Mouse (Mus musculus): ENCODE data around the gene Thoc6. TPM values are rescaled to one million over a fixed set of nuclear protein-coding genes. Genes with fewer than 3 reads are reported as not detected.

Thoc6 gene
- total and polyA plus RNA-seq, 3 experiments: 21.6 to 79.7 (median 44.7) TPM

- DNase-seq (ENCODE audit: low spot score) (no peak), ATAC-seq (ENCODE audit: extremely low read depth, insufficient number of reproducible peaks, low FRiP score, poor library complexity, severe bottlenecking) (no peak)
- Histone ChIP-seq H3K27me3 (ENCODE audit: insufficient read depth, low read length) (peaks cover 40% of the 10 kb centered on the region), H3K4me3 (ENCODE audit: low read depth, low read length) (no peak overlapping the region), H3K36me3 (replicated peaks) (no peaks in the 10 kb centered on the region), H3K4me1 (ENCODE audit: insufficient read depth, low read depth, low read length) (peaks cover 2% of the 10 kb centered on the region; the same call in 1 of the 2 replicates), H3K9me3 (replicated peaks) (no peaks in the 10 kb centered on the region)
- TF ChIP-seq TAL1 (conservative IDR thresholded peaks at IDR 0.05; ENCODE audit: low read depth, low read length): no peak
- no peak for TF ChIP-seq POLR2AphosphoS5 (IDR thresholded peaks at IDR 0.05; ENCODE audit: insufficient replicate concordance, low read depth, low read length)
- TF ChIP-seq CTCF (IDR thresholded peaks at IDR 0.05; ENCODE audit: low read depth, low read length): no peak
- no peak for TF ChIP-seq GATA1 (IDR thresholded peaks at IDR 0.05; ENCODE audit: borderline replicate concordance, low read length)
- TF ChIP-seq GATA2 (IDR thresholded peaks at IDR 0.05; ENCODE audit: borderline replicate concordance, low read depth, low read length): no peak
Measured at GRCm38 (mm10) chr17:23705525-23706104, 31.9 kb upstream of the Thoc6 start.

GRCm38 (mm10) chr17:23704741-23705140 is 31.1 kb upstream of the Thoc6 start:
- TF ChIP-seq CTCF (IDR thresholded peaks at IDR 0.05; ENCODE audit: low read depth, low read length) (no peak), GATA1 (IDR thresholded peaks at IDR 0.05; ENCODE audit: borderline replicate concordance, low read length) (no peak), GATA2 (IDR thresholded peaks at IDR 0.05; ENCODE audit: borderline replicate concordance, low read depth, low read length) (no peak), TAL1 (conservative IDR thresholded peaks at IDR 0.05; ENCODE audit: low read depth, low read length) (no peak), POLR2AphosphoS5 (IDR thresholded peaks at IDR 0.05; ENCODE audit: insufficient replicate concordance, low read depth, low read length) (no peak)
- ATAC-seq (ENCODE audit: extremely low read depth, insufficient number of reproducible peaks, low FRiP score, poor library complexity, severe bottlenecking) (no peak), DNase-seq (ENCODE audit: low spot score) (no peak)
- Histone ChIP-seq H3K4me3 (ENCODE audit: low read depth, low read length) (no peak overlapping the region), H3K36me3 (replicated peaks) (no peaks in the 10 kb centered on the region), H3K9me3 (replicated peaks) (no peaks in the 10 kb centered on the region), H3K27me3 (ENCODE audit: insufficient read depth, low read length) (peaks cover 39% of the 10 kb centered on the region), H3K4me1 (ENCODE audit: insufficient read depth, low read depth, low read length) (peaks cover 9% of the 10 kb centered on the region)

- ATAC-seq (ENCODE audit: extremely low read depth, insufficient number of reproducible peaks, low FRiP score, poor library complexity, severe bottlenecking): no peak
- no peaks in the 10 kb centered on the region for H3K9me3 ChIP-seq (replicated peaks)
- H3K4me3 ChIP-seq (ENCODE audit: low read depth, low read length): no peak overlapping the region
- no peak for DNase-seq (ENCODE audit: low spot score)
- no peaks in the 10 kb centered on the region for H3K36me3 ChIP-seq (replicated peaks)
- no peak for TF ChIP-seq POLR2AphosphoS5 (IDR thresholded peaks at IDR 0.05; ENCODE audit: insufficient replicate concordance, low read depth, low read length)
- H3K4me1 ChIP-seq (ENCODE audit: insufficient read depth, low read depth, low read length): peaks cover 17% of the 10 kb centered on the region
- peaks cover 49% of the 10 kb centered on the region for H3K27me3 ChIP-seq (ENCODE audit: insufficient read depth, low read length)
Measured at GRCm38 (mm10) chr17:23703301-23703700, 29.6 kb upstream of the Thoc6 start.

DNA sequence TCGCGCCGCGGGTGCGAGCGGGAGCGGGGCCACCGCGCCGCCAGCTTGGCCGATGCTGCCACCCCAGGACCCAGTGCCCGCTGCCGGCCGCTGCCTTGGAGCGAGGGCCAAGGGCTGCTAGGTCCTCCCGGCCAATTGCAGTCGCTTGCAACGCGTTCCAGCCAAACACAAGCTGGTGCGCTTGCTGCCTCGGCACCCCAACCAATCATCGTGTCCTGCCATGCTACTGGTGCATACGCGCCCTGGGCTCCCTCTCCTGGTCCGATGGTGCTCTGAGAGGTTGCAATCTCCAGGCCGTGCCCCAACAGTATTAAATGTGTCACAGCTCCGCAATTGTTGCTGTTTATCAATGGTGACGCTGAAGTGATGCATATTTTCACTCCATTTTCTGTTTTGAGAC is 26.4 kb upstream of the Thoc6 start:
- DNase-seq (ENCODE audit: low spot score) (peak; percentile 89), ATAC-seq (ENCODE audit: extremely low read depth, insufficient number of reproducible peaks, low FRiP score, poor library complexity, severe bottlenecking) (peak; percentile 100)
- Histone ChIP-seq H3K9me3 (replicated peaks) (no peaks in the 10 kb centered on the region), H3K4me3 (ENCODE audit: low read depth, low read length) (peak overlapping the region; percentile 75), H3K27me3 (ENCODE audit: insufficient read depth, low read length) (peaks cover 62% of the 10 kb centered on the region), H3K36me3 (replicated peaks) (no peaks in the 10 kb centered on the region), H3K4me1 (ENCODE audit: insufficient read depth, low read depth, low read length) (peaks cover 16% of the 10 kb centered on the region)
- TF ChIP-seq GATA2 (IDR thresholded peaks at IDR 0.05; ENCODE audit: borderline replicate concordance, low read depth, low read length) (no peak), GATA1 (IDR thresholded peaks at IDR 0.05; ENCODE audit: borderline replicate concordance, low read length) (no peak)

DNA sequence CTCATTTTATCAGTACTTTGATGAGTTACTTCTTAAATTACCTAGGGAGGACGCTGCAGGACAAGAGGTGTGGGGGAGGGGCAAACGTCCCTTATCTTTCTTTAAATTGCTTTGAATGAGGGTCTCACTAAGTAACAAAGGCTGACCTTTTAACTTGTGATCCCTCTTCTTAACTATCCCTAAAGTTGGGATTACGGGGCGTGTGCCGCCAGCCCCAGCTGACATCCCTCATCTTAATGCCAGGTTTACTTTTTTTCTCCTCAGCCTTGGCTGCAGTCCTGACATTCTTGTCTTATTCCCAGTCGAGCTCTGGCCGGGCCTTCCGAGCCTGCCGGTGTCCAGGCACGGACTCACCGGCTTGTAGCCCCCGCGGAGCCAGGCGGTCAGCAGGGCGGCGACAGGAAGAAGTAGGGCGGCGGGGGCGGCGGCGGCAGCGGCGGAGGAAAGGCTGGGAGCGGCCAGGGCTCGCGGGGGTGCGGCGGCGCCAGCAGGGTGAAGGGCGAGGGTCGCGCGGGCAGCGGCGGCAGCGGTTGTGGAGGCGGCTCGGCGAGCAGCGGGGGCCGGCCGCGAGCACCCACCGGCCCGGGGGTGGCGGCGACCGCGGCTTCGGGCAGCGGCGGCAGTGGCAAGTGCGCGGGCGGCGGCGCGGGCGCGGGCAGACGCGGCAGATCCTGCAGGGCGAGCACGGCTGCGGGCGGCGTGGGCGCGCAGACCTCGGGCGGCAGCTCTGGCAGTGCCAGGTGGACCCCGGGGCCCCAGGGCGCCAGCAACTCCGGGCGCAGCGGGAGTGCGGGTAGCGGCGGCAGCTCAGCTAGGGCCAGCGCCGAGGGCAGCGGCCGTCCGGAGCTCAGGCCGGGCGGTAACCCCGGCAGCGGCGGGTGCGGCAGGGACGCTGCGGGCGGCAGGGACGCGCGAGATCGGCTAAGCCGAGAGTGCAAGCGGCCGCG is 25.7 kb upstream of the Thoc6 start:
- ATAC-seq (ENCODE audit: extremely low read depth, insufficient number of reproducible peaks, low FRiP score, poor library complexity, severe bottlenecking) (no peak), DNase-seq (ENCODE audit: low spot score) (peak; percentile 17)
- Histone ChIP-seq H3K4me1 (ENCODE audit: insufficient read depth, low read depth, low read length) (peaks cover 16% of the 10 kb centered on the region), H3K27me3 (ENCODE audit: insufficient read depth, low read length) (peaks cover 65% of the 10 kb centered on the region), H3K4me3 (ENCODE audit: low read depth, low read length) (peak overlapping the region; percentile 75), H3K36me3 (replicated peaks) (no peaks in the 10 kb centered on the region), H3K9me3 (replicated peaks) (no peaks in the 10 kb centered on the region)
- TF ChIP-seq GATA1 (IDR thresholded peaks at IDR 0.05; ENCODE audit: borderline replicate concordance, low read length) (no peak), TAL1 (conservative IDR thresholded peaks at IDR 0.05; ENCODE audit: low read depth, low read length) (no peak), POLR2AphosphoS5 (IDR thresholded peaks at IDR 0.05; ENCODE audit: insufficient replicate concordance, low read depth, low read length) (no peak), GATA2 (IDR thresholded peaks at IDR 0.05; ENCODE audit: borderline replicate concordance, low read depth, low read length) (no peak), CTCF (IDR thresholded peaks at IDR 0.05; ENCODE audit: low read depth, low read length) (no peak)

- no peaks in the 10 kb centered on the region for H3K36me3 ChIP-seq (replicated peaks)
- no peaks in the 10 kb centered on the region for H3K9me3 ChIP-seq (replicated peaks)
- H3K27me3 ChIP-seq (ENCODE audit: insufficient read depth, low read length): peaks cover 64% of the 10 kb centered on the region
- peaks cover 16% of the 10 kb centered on the region for H3K4me1 ChIP-seq (ENCODE audit: insufficient read depth, low read depth, low read length)
- TF ChIP-seq CTCF (IDR thresholded peaks at IDR 0.05; ENCODE audit: low read depth, low read length) (no peak), GATA2 (IDR thresholded peaks at IDR 0.05; ENCODE audit: borderline replicate concordance, low read depth, low read length) (no peak), GATA1 (IDR thresholded peaks at IDR 0.05; ENCODE audit: borderline replicate concordance, low read length) (no peak), POLR2AphosphoS5 (IDR thresholded peaks at IDR 0.05; ENCODE audit: insufficient replicate concordance, low read depth, low read length) (no peak), TAL1 (conservative IDR thresholded peaks at IDR 0.05; ENCODE audit: low read depth, low read length) (no peak)
- DNase-seq (ENCODE audit: low spot score) (no peak), ATAC-seq (ENCODE audit: extremely low read depth, insufficient number of reproducible peaks, low FRiP score, poor library complexity, severe bottlenecking) (no peak)
- no peak overlapping the region for H3K4me3 ChIP-seq (ENCODE audit: low read depth, low read length)
Measured at GRCm38 (mm10) chr17:23695801-23696200, 22.1 kb upstream of the Thoc6 start.

Data from G1E (cell line).